Mouse (Mus musculus) kidney, adult 2 months (tissue): ENCODE results near the gene 1110008P14Rik. TPM values are rescaled to one million over a fixed set of nuclear protein-coding genes. Genes with fewer than 3 reads are reported as not detected.

Experiments used
- DNase-seq: peaks from one replicate; pipeline ENCODE4 v3.0.0; 2021
- H3K27ac ChIP-seq: fragments of 200-500 bp; 2 replicates; pipeline ENCODE4 v1.5.1; 2012; ENCODE audit warnings: low read depth, low read length, control low read depth, inconsistent platforms; ENCODE audit not compliant: insufficient read depth
- H3K27me3 ChIP-seq: fragments of 200-500 bp; replicated peaks from 2 replicates; pipeline ENCODE4 v1.6.1; 2012; ENCODE audit warnings: mild to moderate bottlenecking, moderate library complexity, low read length, inconsistent platforms; ENCODE audit not compliant: control insufficient read depth, insufficient read depth
- H3K36me3 ChIP-seq: fragments of 200-500 bp; 2 replicates; pipeline ENCODE4 v1.6.1; 2012; ENCODE audit warnings: mild to moderate bottlenecking, moderate library complexity, low read length, inconsistent platforms; ENCODE audit not compliant: control insufficient read depth, insufficient read depth
- H3K4me1 ChIP-seq: fragments of 200-500 bp; 2 replicates; pipeline ENCODE4 v1.6.1; 2011; ENCODE audit warnings: low read length; ENCODE audit not compliant: control insufficient read depth, insufficient read depth
- H3K4me3 ChIP-seq: fragments of 200-500 bp; 2 replicates; pipeline ENCODE4 v1.5.1; 2011; ENCODE audit warnings: mild to moderate bottlenecking, low read depth, low read length, control low read depth; ENCODE audit not compliant: insufficient read depth
- CTCF ChIP-seq: fragments of 200-500 bp; conservative IDR thresholded peaks from 2 replicates; pipeline ENCODE4 v1.5.1; 2011; ENCODE audit warnings: low read depth, mild to moderate bottlenecking, control low read depth, low read length, moderate library complexity, mixed read lengths; ENCODE audit not compliant: insufficient read depth, insufficient read length
- POLR2A ChIP-seq: fragments of 200-500 bp; IDR thresholded peaks from one replicate; pipeline ENCODE4 v1.6.1; 2011; ENCODE audit warnings: low read depth, low read length, control low read depth
- WGBS: fragments of 180-500 bp; shearing (Covaris S2); methylation state at CpG from one replicate; pipeline ENCODE4 v1.1.7; 2018; 5-methylcytosine and 5-hydroxymethylcytosine counted together
- polyA plus RNA-seq: library from polyadenylated mRNA; depleted of rRNA; stranded (reverse); fragments of >200 nt; gene quantifications from 2 replicates; pipeline ENCODE4 v1.2.3, GENCODE M21; 2012; rRNA removed

1110008P14Rik gene
- polyA plus RNA-seq, 1 experiment, result 182 TPM

DNA sequence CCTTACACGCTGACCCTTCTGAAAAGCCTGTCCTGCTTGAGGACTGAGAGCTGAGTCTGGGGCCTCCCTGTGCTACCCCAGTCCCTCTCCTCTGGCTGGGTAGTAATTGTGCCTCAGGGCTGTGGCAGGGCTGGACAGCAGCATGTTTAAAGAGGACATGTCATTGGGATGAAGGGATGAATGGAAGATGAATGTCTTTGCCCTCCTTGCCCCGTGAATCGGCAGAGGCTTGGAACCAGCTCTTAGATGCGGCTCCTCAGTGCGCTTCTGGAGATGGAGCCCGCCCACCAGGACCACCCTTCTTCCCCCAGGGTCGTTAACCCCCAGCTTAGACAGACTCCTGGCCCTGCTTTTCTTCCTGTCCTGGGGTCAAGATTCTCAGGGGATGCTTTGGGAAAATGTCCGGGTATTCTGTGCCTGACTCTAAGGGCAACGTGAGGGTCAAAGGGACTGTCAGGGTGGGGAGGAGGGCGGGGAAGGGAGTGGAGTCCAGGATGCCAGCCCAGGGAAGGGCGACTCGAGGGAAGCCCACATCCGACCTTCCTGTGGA is 52.8 kb downstream of the 1110008P14Rik start:
- 42% methylated on average over 13 of the region's 13 CpGs for WGBS
- TF ChIP-seq POLR2A (no peak), CTCF (no peak)
- Histone ChIP-seq H3K27ac (no peak overlapping the region), H3K27me3 (no peaks in the 10 kb centered on the region), H3K36me3 (no peaks in the 10 kb centered on the region), H3K4me1 (no peaks in the 10 kb centered on the region), H3K4me3 (no peak overlapping the region)
- no peak for DNase-seq

DNA sequence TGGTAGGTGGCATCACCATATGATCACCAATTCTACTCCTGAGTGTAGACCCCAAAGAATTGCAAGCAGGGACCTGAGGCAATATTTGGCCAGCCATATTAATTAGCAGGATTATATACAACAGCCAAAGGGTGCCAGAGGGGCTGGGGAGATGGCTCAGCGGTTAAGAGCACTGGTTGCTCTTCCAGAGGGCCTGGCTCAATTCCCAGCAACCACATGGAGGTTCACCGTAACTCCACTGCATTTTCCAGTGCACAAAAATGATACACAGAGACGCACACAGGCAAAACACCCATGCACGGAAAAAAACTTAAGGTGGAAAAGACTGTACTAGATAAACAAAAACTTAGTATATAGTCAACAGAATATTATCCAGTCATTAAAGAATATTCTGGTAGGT is 54.5 kb downstream of the 1110008P14Rik start:
- DNase-seq, result no peak

More for the DNA sequence above, 54.5 kb downstream of the 1110008P14Rik start:
- H3K27ac ChIP-seq, result no peak overlapping the region
- no peaks in the 10 kb centered on the region for H3K27me3 ChIP-seq
- TF ChIP-seq CTCF (no peak), POLR2A (no peak)
- no peaks in the 10 kb centered on the region for H3K4me1 ChIP-seq
- no peak overlapping the region for H3K4me3 ChIP-seq
- 81% methylated on average over 4 of the region's 4 CpGs for WGBS
- no peaks in the 10 kb centered on the region for H3K36me3 ChIP-seq

Other genes starting within 250 kb of the 1110008P14Rik start
- 42.5 and 43.5 TPM in 2 replicates for gene Prrc2b, start 230.9 kb downstream of the 1110008P14Rik start, polyA plus RNA-seq
- 30.2 and 37.2 TPM in 2 replicates for gene Pomt1, start 145.3 kb downstream of the 1110008P14Rik start, polyA plus RNA-seq
- 134 and 147 TPM in 2 replicates for gene Uck1, start 121.8 kb downstream of the 1110008P14Rik start, polyA plus RNA-seq
- gene Golga2, start 94.6 kb downstream of the 1110008P14Rik start, polyA plus RNA-seq, result 30.8 and 31.2 TPM in 2 replicates
- gene Swi5, start 93.9 kb downstream of the 1110008P14Rik start, polyA plus RNA-seq, result 191 and 242 TPM in 2 replicates
- 130 and 131 TPM in 2 replicates for gene Ciz1, start 29.6 kb downstream of the 1110008P14Rik start, polyA plus RNA-seq
- 8.3 and 12.6 TPM in 2 replicates for gene Dnm1, start 28.6 kb downstream of the 1110008P14Rik start, polyA plus RNA-seq
- gene Lcn2, start 6.3 kb upstream of the 1110008P14Rik start, polyA plus RNA-seq, result 8.0 and 9.4 TPM in 2 replicates
- 69.7 and 80.6 TPM in 2 replicates for gene Ptges2, start 14.0 kb upstream of the 1110008P14Rik start, polyA plus RNA-seq
- gene Naif1, start 68.5 kb upstream of the 1110008P14Rik start, polyA plus RNA-seq, result 4.8 and 5.2 TPM in 2 replicates
- 25.3 and 30.6 TPM in 2 replicates for gene Slc25a25, start 69.5 kb upstream of the 1110008P14Rik start, polyA plus RNA-seq
- gene Fam102a, start 153.4 kb upstream of the 1110008P14Rik start, polyA plus RNA-seq, result 39.0 and 40.2 TPM in 2 replicates
- gene Dpm2, start 188.9 kb upstream of the 1110008P14Rik start, polyA plus RNA-seq, result 120 and 138 TPM in 2 replicates
- gene Pip5kl1, start 192.9 kb upstream of the 1110008P14Rik start, polyA plus RNA-seq, result 0.14 TPM in 1 of 2 replicates, not detected in the other
- gene 9430097D07Rik, start 193.7 kb upstream of the 1110008P14Rik start, polyA plus RNA-seq, result not detected in 2 replicates
- 7.0 and 7.2 TPM in 2 replicates for gene St6galnac4, start 205.2 kb upstream of the 1110008P14Rik start, polyA plus RNA-seq
- gene St6galnac6, start 217.8 kb upstream of the 1110008P14Rik start, polyA plus RNA-seq, result 21.1 and 23.6 TPM in 2 replicates
- 31.6 and 47.4 TPM in 2 replicates for gene Ak1, start 239.8 kb upstream of the 1110008P14Rik start, polyA plus RNA-seq